In the genomic region with DNA sequence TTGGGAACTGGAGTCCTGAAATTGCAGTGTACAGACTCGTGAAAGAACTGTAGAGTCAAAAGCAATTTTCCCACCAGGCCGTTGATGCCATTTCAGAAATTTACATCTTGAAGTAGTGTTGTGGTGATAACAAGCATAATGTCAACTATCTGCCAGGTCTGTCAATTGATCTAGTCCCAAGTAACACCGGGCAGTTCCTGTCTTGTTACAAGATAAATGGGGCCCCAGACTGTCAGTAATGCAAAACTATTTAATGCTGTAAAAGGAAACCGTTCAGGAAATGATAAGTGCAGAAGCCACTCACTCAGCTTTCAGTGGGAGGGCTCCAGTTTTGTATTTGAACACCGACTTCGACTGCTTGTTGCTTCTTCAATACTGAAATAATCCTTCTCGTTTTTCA, we compare ENCODE assay signal across 29 mouse cellular contexts.
A peak's percentile ranks its signal among the peaks of the same experiment; 100 is the strongest.
DNase-seq lines count a peak whose midpoint lies in the region; ATAC-seq and TF ChIP-seq lines count a peak whose summit lies in the region.
"Had no signal": no experiment of that assay in that cellular context is flagged by ENCODE, and none has a peak within 500 bp of the region (broad histone marks: within the 10 kb centered on the region; RNA-seq: fewer than 3 reads in every experiment).

No protein-coding gene starts in this region.

- no peaks in the 10 kb centered on the region for H3K9me3 ChIP-seq in megakaryocyte, embryonic 14.5 days
- no peaks in the 10 kb centered on the region for H3K9me3 ChIP-seq in liver, embryonic 14.5 days (ENCODE audit: control insufficient read depth, low read length)
- no peaks in the 10 kb centered on the region for H3K9me3 ChIP-seq in lung, postnatal 0 days (ENCODE audit: low read length)
- H3K9me3 ChIP-seq: forebrain, embryonic 13.5 days; heart, embryonic 10.5 days; heart, embryonic 15.5 days; intestine, embryonic 15.5 days; limb, embryonic 13.5 days; neural tube, embryonic 13.5 days had no signal

- peaks cover 3% of the 10 kb centered on the region for H3K36me3 ChIP-seq in megakaryocyte, embryonic 14.5 days (replicated peaks; ENCODE audit: low read length)
- no peaks in the 10 kb centered on the region for H3K36me3 ChIP-seq in liver, embryonic 14.5 days (replicated peaks; ENCODE audit: control insufficient read depth, insufficient read depth, low read depth)
- no peaks in the 10 kb centered on the region for H3K36me3 ChIP-seq in lung, postnatal 0 days (ENCODE audit: insufficient read depth, low read length)
- H3K36me3 ChIP-seq: heart, embryonic 10.5 days; heart, embryonic 15.5 days; intestine, embryonic 15.5 days; limb, embryonic 13.5 days; neural tube, embryonic 13.5 days had no signal

- H3K27me3 ChIP-seq in megakaryocyte, embryonic 14.5 days (replicated peaks), result no peaks in the 10 kb centered on the region
- no peaks in the 10 kb centered on the region for H3K27me3 ChIP-seq in liver, embryonic 14.5 days (ENCODE audit: control insufficient read depth, insufficient read depth, low read length)
- H3K27me3 ChIP-seq in lung, postnatal 0 days (replicated peaks; ENCODE audit: insufficient read depth, low read length), result no peaks in the 10 kb centered on the region
- H3K27me3 ChIP-seq: forebrain, embryonic 13.5 days; heart, embryonic 15.5 days; intestine, embryonic 15.5 days; limb, embryonic 13.5 days; neural tube, embryonic 13.5 days had no signal

- no peak overlapping the region for H3K4me2 ChIP-seq in liver, embryonic 14.5 days (ENCODE audit: low read depth)
- no peak overlapping the region for H3K4me2 ChIP-seq in lung, postnatal 0 days (replicated peaks; ENCODE audit: low read depth, low read length)
- H3K4me2 ChIP-seq: forebrain, embryonic 13.5 days; heart, embryonic 15.5 days; intestine, embryonic 15.5 days; limb, embryonic 13.5 days; midbrain, embryonic 11.5 days; neural tube, embryonic 13.5 days had no signal

- H3K9ac ChIP-seq in liver, embryonic 14.5 days (replicated peaks), result no peak overlapping the region
- no peak overlapping the region for H3K9ac ChIP-seq in lung, postnatal 0 days (replicated peaks; ENCODE audit: low read depth)
- H3K9ac ChIP-seq: forebrain, embryonic 13.5 days; heart, embryonic 15.5 days; intestine, embryonic 15.5 days; limb, embryonic 13.5 days; neural tube, embryonic 13.5 days had no signal

- ATAC-seq in megakaryocyte, adult 5-6 weeks (ENCODE audit: poor library complexity, severe bottlenecking), result no peak
- ATAC-seq in common myeloid progenitor, adult 5-6 weeks (replicated peaks; ENCODE audit: low read depth, poor library complexity, severe bottlenecking), result peak; percentile 45; the same call in 1 of the 2 replicates
- ATAC-seq in liver, embryonic 14.5 days (ENCODE audit: insufficient read depth), result peak; percentile 53; the same call in 1 of the 2 replicates
- no peak for ATAC-seq in lung, postnatal 0 days
- ATAC-seq: CD4-positive, CD25-positive, alpha-beta regulatory T cell, adult 4 months; forebrain, embryonic 13.5 days; hindbrain, embryonic 16.5 days; intestine, embryonic 15.5 days had no signal

- no peak for TF ChIP-seq EP300 in liver, embryonic 14.5 days (IDR thresholded peaks at IDR 0.05; ENCODE audit: low read depth)
- no peak for TF ChIP-seq EP300 in lung, postnatal 0 days (IDR thresholded peaks at IDR 0.05)

- WGBS in liver, embryonic 14.5 days (ENCODE audit: insufficient replicate concordance), result 12% methylated on average over 7 of the region's 7 CpGs
- 41% methylated on average over 7 of the region's 7 CpGs for WGBS in lung, postnatal 0 days

- H3K4me1 ChIP-seq in megakaryocyte, embryonic 14.5 days, result peaks cover 18% of the 10 kb centered on the region
- H3K4me1 ChIP-seq in liver, embryonic 14.5 days (replicated peaks; ENCODE audit: control insufficient read depth in 2 of 2, insufficient read depth in 2 of 2, low read length in 1 of 2), result peaks cover 0 to 5% of the 10 kb centered on the region in 2 experiments; a peak in 3 of 4 replicates
- no peaks in the 10 kb centered on the region for H3K4me1 ChIP-seq in lung, postnatal 0 days (ENCODE audit: insufficient read depth, low read depth, low read length)
- H3K4me1 ChIP-seq: forebrain, embryonic 13.5 days; intestine, embryonic 15.5 days had no signal

- peak overlapping the region; percentile 53 for H3K4me3 ChIP-seq in megakaryocyte, embryonic 14.5 days (replicated peaks)
- no peak overlapping the region for H3K4me3 ChIP-seq in liver, embryonic 14.5 days (ENCODE audit: insufficient read depth in 1 of 2, low read depth in 2 of 2, low read length in 2 of 2)
- H3K4me3 ChIP-seq in lung, postnatal 0 days (ENCODE audit: low read depth, low read length), result no peak overlapping the region
- H3K4me3 ChIP-seq: forebrain, embryonic 13.5 days; heart, embryonic 10.5 days; heart, embryonic 15.5 days; intestine, embryonic 15.5 days; layer of hippocampus, adult 2 months; limb, embryonic 13.5 days; neural tube, embryonic 13.5 days had no signal

- H3K27ac ChIP-seq in liver, embryonic 14.5 days, result no peak overlapping the region
- H3K27ac ChIP-seq in lung, postnatal 0 days (ENCODE audit: low read length), result no peak overlapping the region
- H3K27ac ChIP-seq: forebrain, embryonic 13.5 days; heart, embryonic 10.5 days; heart, embryonic 15.5 days; intestine, embryonic 15.5 days; layer of hippocampus, adult 2 months; limb, embryonic 13.5 days; neural tube, embryonic 13.5 days; stomach, postnatal 0 days had no signal

- TF ChIP-seq CTCF in liver, embryonic 14.5 days (IDR thresholded peaks at IDR 0.05; ENCODE audit: low read depth), result no peak
- TF ChIP-seq CTCF in lung, postnatal 0 days (IDR thresholded peaks at IDR 0.05), result no peak

- DNase-seq in liver, embryonic 14.5 days (ENCODE audit: low read depth in 3 of 3, low spot score in 3 of 3), result peak in 2 of 3 experiments; percentile 2 to 3
- DNase-seq in right cerebral cortex, postnatal 25 days, result no peak
- DNase-seq in lung, postnatal 0 days (ENCODE audit: low spot score), result no peak
- no peak for DNase-seq in ovary, postnatal 14 days (ENCODE audit: low spot score)
- DNase-seq: adrenal gland, postnatal 25 days; cerebellum, adult 18-20 months; cerebellum, postnatal 14 days; gastrocnemius, postnatal 10 days; kidney, adult 2 months; kidney, postnatal 36 days; lung, postnatal 4 days; right cerebral cortex, adult 18-20 months; right cerebral cortex, postnatal 4 days; thymus, adult 2 months; thymus, postnatal 36 days had no signal

Comparison
In these comparisons a context has a peak if more than half of its experiments do, and no peak if none do; other contexts are left out.
1. ATAC-seq: peak in common myeloid progenitor, adult 5-6 weeks (single experiment) and liver, embryonic 14.5 days (single experiment); none in megakaryocyte, adult 5-6 weeks (single experiment) and lung, postnatal 0 days (single experiment).
2. DNase-seq: peak in liver, embryonic 14.5 days (2 of 3); none in right cerebral cortex, postnatal 25 days (single experiment), lung, postnatal 0 days (single experiment) and ovary, postnatal 14 days (single experiment).